Mouse (Mus musculus) liver, embryonic 16.5 days (tissue): ENCODE results near the gene Nme4. TPM values are rescaled to one million over a fixed set of nuclear protein-coding genes. Genes with fewer than 3 reads are reported as not detected.
A peak's percentile ranks its signal among the peaks of the same experiment; 100 is the strongest.
"Not testable (repeated sequence)": the region's sequence is repeated elsewhere in the genome, so short reads cannot be mapped to it uniquely, and the experiment has no call there.

Source experiments
- ATAC-seq: fragments of 200-750 bp; cut with Nextera tagmentation; 2 replicates; pipeline ENCODE4 v1.8.0; 2017; ENCODE audit warnings: low read depth, mild to moderate bottlenecking, moderate number of reproducible peaks, moderate library complexity
- H3K27ac ChIP-seq: fragments of 300-500 bp; sonication (generic); 2 replicates; pipeline ENCODE4 v1.5.1; 2014; ENCODE audit warnings: mild to moderate bottlenecking, low read length
- H3K27me3 ChIP-seq: fragments of 300-500 bp; sonication (generic); 2 replicates; pipeline ENCODE4 v1.6.1; 2014; ENCODE audit warnings: low read depth, low read length, mixed read lengths; ENCODE audit not compliant: control insufficient read depth, insufficient read depth
- H3K36me3 ChIP-seq: fragments of 300-500 bp; sonication (generic); 2 replicates; pipeline ENCODE4 v1.6.1; 2014; ENCODE audit warnings: mild to moderate bottlenecking; ENCODE audit not compliant: control insufficient read depth, insufficient read depth
- H3K4me1 ChIP-seq: fragments of 300-500 bp; sonication (generic); 2 replicates; pipeline ENCODE4 v1.6.1; 2014; ENCODE audit warnings: low read depth, low read length, mixed read lengths; ENCODE audit not compliant: control insufficient read depth
- H3K4me2 ChIP-seq: fragments of 300-500 bp; sonication (generic); 2 replicates; pipeline ENCODE4 v1.6.1; 2014; ENCODE audit warnings: low read depth, low read length, mixed read lengths
- H3K4me3 ChIP-seq: fragments of 300-500 bp; sonication (generic); 2 replicates; pipeline ENCODE4 v1.5.1; 2014; ENCODE audit warnings: low read depth, mild to moderate bottlenecking, low read length
- H3K9ac ChIP-seq: fragments of 300-500 bp; sonication (generic); 2 replicates; pipeline ENCODE4 v1.6.1; 2014; ENCODE audit warnings: low read depth, low read length
- H3K9me3 ChIP-seq: fragments of 300-500 bp; sonication (generic); replicated peaks from 2 replicates; pipeline ENCODE4 v1.6.1; 2016; ENCODE audit warnings: low read length; ENCODE audit not compliant: control insufficient read depth
- WGBS: fragments of 180-500 bp; shearing (Covaris S2); extraction: QIAGEN DNeasy Blood & Tissue Kit; methylation state at CpG from one replicate; pipeline ENCODE4 v1.1.7; 2014; ENCODE audit not compliant: insufficient replicate concordance; 5-methylcytosine and 5-hydroxymethylcytosine counted together
- polyA plus RNA-seq: library from polyadenylated mRNA; unstranded; fragments of >200 nt; fragmentation: Nextera tagmentation; extraction: Ambion mirVana; gene quantifications from 2 replicates; pipeline ENCODE4 v1.2.1, GENCODE M21; 2015

Gene Nme4
- polyA plus RNA-seq, 1 experiment from 2014 or later, result 30.1 TPM

GRCm38 (mm10) chr17:26101478-26101877 lies 6.1 kb upstream of the Nme4 start:
- Histone ChIP-seq H3K27me3 (no peaks in the 10 kb centered on the region), H3K27ac (no peak overlapping the region), H3K4me3 (no peak overlapping the region), H3K9me3 (no peaks in the 10 kb centered on the region), H3K4me2 (no peak overlapping the region), H3K9ac (no peak overlapping the region), H3K4me1 (no peaks in the 10 kb centered on the region), H3K36me3 (no peaks in the 10 kb centered on the region)
- WGBS, result 54% methylated on average over 3 of the region's 4 CpGs
- ATAC-seq, result peak; percentile 69; the same call in 1 of the 2 replicates

GRCm38 (mm10) chr17:26100166-26100565 lies 4.8 kb upstream of the Nme4 start:
- H3K27me3 ChIP-seq, result no peaks in the 10 kb centered on the region
- no peak overlapping the region for H3K27ac ChIP-seq
- H3K4me3 ChIP-seq, result no peak overlapping the region
- H3K9ac ChIP-seq, result no peak overlapping the region
- no peaks in the 10 kb centered on the region for H3K9me3 ChIP-seq
- no peak for ATAC-seq
- WGBS, result 42% methylated on average over 2 of the region's 2 CpGs
- peaks cover 6% of the 10 kb centered on the region for H3K4me1 ChIP-seq
- H3K36me3 ChIP-seq, result no peaks in the 10 kb centered on the region
- no peak overlapping the region for H3K4me2 ChIP-seq

GRCm38 (mm10) chr17:26099316-26099715 lies 3.9 kb upstream of the Nme4 start:
- WGBS, result 43% methylated on average over 3 of the region's 3 CpGs
- H3K4me3 ChIP-seq, H3K27ac ChIP-seq, H3K4me2 ChIP-seq, H3K36me3 ChIP-seq, H3K9ac ChIP-seq, ATAC-seq, H3K9me3 ChIP-seq, H3K27me3 ChIP-seq: not testable (repeated sequence)
- H3K4me1 ChIP-seq, result peaks cover 15% of the 10 kb centered on the region

GRCm38 (mm10) chr17:26098461-26098860 lies 3.1 kb upstream of the Nme4 start:
- 64% methylated on average over 7 of the region's 7 CpGs for WGBS
- no peak for ATAC-seq
- H3K9ac ChIP-seq, result no peak overlapping the region
- H3K27ac ChIP-seq, result no peak overlapping the region
- H3K4me1 ChIP-seq, result peaks cover 19% of the 10 kb centered on the region
- no peaks in the 10 kb centered on the region for H3K27me3 ChIP-seq
- H3K36me3 ChIP-seq, result no peaks in the 10 kb centered on the region
- H3K4me3 ChIP-seq, result no peak overlapping the region
- H3K9me3 ChIP-seq, result no peaks in the 10 kb centered on the region
- no peak overlapping the region for H3K4me2 ChIP-seq

- Histone ChIP-seq H3K27me3 (no peaks in the 10 kb centered on the region), H3K36me3 (no peaks in the 10 kb centered on the region), H3K4me1 (peaks cover 19% of the 10 kb centered on the region), H3K4me3 (peak overlapping the region; percentile 69), H3K9ac (peak overlapping the region; percentile 65), H3K27ac (peak overlapping the region; percentile 21; the same call in 1 of the 2 replicates), H3K9me3 (no peaks in the 10 kb centered on the region), H3K4me2 (peak overlapping the region; percentile 91)
- WGBS, result 28% methylated on average over 9 of the region's 9 CpGs
- no peak for ATAC-seq
Observed at GRCm38 (mm10) chr17:26094531-26095110, 781 bp downstream of the Nme4 start.

GRCm38 (mm10) chr17:26089905-26090632 lies 5.3 kb downstream of the Nme4 start, which contains the start of gene Decr2:
TSS of gene Decr2 (minus strand) at chr17:26090337.
- H3K9me3 ChIP-seq, result no peaks in the 10 kb centered on the region
- H3K27ac ChIP-seq, result peak within 1 kb of the TSS; percentile 78
- no peaks in the 10 kb centered on the region for H3K36me3 ChIP-seq
- peaks cover 12% of the 10 kb centered on the region for H3K4me1 ChIP-seq
- 3% methylated on average over 32 of the region's 32 CpGs for WGBS
- peak; percentile 91 for ATAC-seq
- H3K4me2 ChIP-seq, result peak within 1 kb of the TSS; percentile 76
- H3K4me3 ChIP-seq, result peak within 1 kb of the TSS; percentile 67
- H3K27me3 ChIP-seq, result no peaks in the 10 kb centered on the region
- peak within 1 kb of the TSS; percentile 61 for H3K9ac ChIP-seq

- Histone ChIP-seq H3K36me3 (no peaks in the 10 kb centered on the region; the same call in 1 of the 2 replicates), H3K4me1 (no peaks in the 10 kb centered on the region; the same call in 1 of the 2 replicates), H3K9ac (no peak overlapping the region), H3K9me3 (no peaks in the 10 kb centered on the region), H3K4me3 (no peak overlapping the region), H3K4me2 (no peak overlapping the region), H3K27ac (no peak overlapping the region), H3K27me3 (no peaks in the 10 kb centered on the region)
- no peak for ATAC-seq
- WGBS, result 75% methylated on average over 9 of the region's 9 CpGs
Observed at GRCm38 (mm10) chr17:26087059-26087564, 8.3 kb downstream of the Nme4 start.

- ATAC-seq, result no peak
- no peak overlapping the region for H3K4me2 ChIP-seq
- WGBS, result 23% methylated on average over 2 of the region's 2 CpGs
- H3K9ac ChIP-seq, result no peak overlapping the region
- no peaks in the 10 kb centered on the region for H3K9me3 ChIP-seq
- H3K27me3 ChIP-seq, result no peaks in the 10 kb centered on the region
- no peak overlapping the region for H3K4me3 ChIP-seq
- H3K27ac ChIP-seq, result no peak overlapping the region
- no peaks in the 10 kb centered on the region; the same call in 1 of the 2 replicates for H3K36me3 ChIP-seq
- no peaks in the 10 kb centered on the region for H3K4me1 ChIP-seq
Observed at GRCm38 (mm10) chr17:26080867-26081266, 14.5 kb downstream of the Nme4 start.

- WGBS, result 59% methylated on average over 2 of the region's 2 CpGs
- H3K27ac ChIP-seq, result no peak overlapping the region
- no peaks in the 10 kb centered on the region for H3K4me1 ChIP-seq
- no peak overlapping the region for H3K9ac ChIP-seq
- no peaks in the 10 kb centered on the region for H3K27me3 ChIP-seq
- no peaks in the 10 kb centered on the region; the same call in 1 of the 2 replicates for H3K36me3 ChIP-seq
- ATAC-seq, result no peak
- H3K4me2 ChIP-seq, result no peak overlapping the region
- H3K4me3 ChIP-seq, result no peak overlapping the region
- no peaks in the 10 kb centered on the region for H3K9me3 ChIP-seq
Observed at GRCm38 (mm10) chr17:26078851-26079250, 16.6 kb downstream of the Nme4 start.
